Mouse (Mus musculus): Measurements from ENCODE around the gene Spdye4a.
"Not testable (repeated sequence)": the region's sequence is repeated elsewhere in the genome, so short reads cannot be mapped to it uniquely, and the experiment has no call there.

The Spdye4a gene

GRCm38 (mm10) chr5:143235028-143235693 lies 8.5 kb upstream of the Spdye4a start, which contains the start of gene Zfp12:
Gene Zfp12, plus strand, starts transcription at chr5:143235163.
- peak; percentile 98 for DNase-seq (ENCODE audit: low spot score in 2 of 2)

GRCm38 (mm10) chr5:143222287-143222686 lies 4.4 kb downstream of the Spdye4a start:
- no peak for DNase-seq (ENCODE audit: low spot score in 2 of 2)

- DNase-seq (ENCODE audit: low spot score in 2 of 2) = no peak
Observed at GRCm38 (mm10) chr5:143220996-143221395, 5.7 kb downstream of the Spdye4a start.

DNA sequence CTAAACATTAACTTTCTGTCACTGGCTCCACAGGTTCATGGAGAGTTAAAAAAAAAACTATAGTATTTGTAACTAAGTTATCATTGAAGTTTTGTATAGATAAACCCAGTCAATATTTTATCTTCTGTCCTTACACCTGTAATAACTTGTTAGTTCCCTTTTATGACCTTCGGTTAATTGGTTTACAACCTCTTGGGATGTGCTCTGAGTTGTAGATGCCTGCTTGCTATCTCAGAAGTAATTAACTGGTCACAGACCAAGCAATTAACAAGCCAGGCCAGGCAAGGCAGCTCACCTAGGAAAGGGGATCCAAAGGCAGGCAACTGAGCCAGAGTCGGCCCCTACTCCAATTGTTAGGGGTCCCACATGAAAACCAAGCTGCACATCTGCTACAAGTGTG lies 12.9 kb downstream of the Spdye4a start:
- DNase-seq (ENCODE audit: low spot score in 2 of 2) = no peak

DNA sequence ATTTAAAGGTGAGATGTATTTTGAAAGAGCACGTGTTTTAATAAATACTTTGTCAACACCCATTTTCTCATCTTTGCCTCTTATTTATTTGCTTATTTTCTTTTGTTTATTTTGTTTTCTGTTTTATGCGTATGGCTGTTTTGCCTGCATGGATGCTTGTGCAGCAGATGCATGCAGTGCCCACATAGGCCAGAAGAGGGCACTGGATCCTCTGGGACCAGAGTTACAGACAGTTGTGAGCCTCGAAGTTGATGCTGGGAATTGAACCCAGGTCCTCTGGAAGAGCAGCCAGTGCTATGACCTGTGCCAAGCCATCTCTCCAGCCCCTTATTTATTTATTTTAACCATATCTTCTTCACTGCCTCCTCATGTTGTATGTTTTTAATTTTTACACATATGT lies 21.7 kb downstream of the Spdye4a start:
- no peak for DNase-seq (ENCODE audit: low spot score in 2 of 2)

DNA sequence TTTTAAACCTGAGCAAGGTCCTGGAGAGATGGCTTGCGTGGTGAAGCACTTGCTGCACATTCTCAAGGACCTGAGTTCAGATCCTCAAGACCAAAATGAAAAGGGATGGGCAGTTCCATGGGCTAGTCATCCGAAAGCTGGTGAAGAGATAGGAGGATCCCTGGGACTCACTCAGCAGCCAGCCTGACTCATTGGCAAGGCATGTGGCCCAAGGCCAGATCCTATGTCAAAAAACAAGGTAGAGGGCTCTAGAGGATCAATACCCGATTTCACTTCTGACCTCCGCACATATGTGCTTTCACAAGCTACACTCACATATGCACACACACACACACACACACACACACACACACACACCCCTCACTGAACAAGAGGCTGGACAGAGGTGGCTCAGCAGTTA lies 30.2 kb downstream of the Spdye4a start:
- DNase-seq (ENCODE audit: low spot score in 2 of 2) = no peak

GRCm38 (mm10) chr5:143195166-143195565 lies 31.5 kb downstream of the Spdye4a start:
- no peak for DNase-seq (ENCODE audit: low spot score in 2 of 2)

GRCm38 (mm10) chr5:143194747-143195146 lies 31.9 kb downstream of the Spdye4a start:
- not testable (repeated sequence) for DNase-seq (ENCODE audit: low spot score in 2 of 2)

DNA sequence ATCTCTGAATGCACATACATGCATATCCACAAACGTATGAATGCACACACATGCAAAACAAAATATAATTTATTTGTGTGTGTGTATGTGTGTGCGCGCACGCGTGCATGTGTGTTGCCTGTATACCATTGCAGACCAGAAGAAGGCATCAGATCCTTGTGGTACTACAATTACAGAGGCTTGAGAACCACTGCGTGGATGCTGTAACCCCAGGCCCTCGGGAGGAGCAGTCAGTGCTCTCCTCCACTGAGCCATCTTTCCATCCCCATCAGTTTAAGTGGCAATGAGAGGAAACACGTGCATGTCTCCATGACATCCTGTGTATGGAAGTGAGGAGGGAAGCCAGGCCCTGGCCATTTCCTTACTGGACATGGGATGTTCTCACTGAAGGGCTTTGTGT lies 33.9 kb downstream of the Spdye4a start:
- DNase-seq (ENCODE audit: low spot score in 2 of 2) = no peak

DNA sequence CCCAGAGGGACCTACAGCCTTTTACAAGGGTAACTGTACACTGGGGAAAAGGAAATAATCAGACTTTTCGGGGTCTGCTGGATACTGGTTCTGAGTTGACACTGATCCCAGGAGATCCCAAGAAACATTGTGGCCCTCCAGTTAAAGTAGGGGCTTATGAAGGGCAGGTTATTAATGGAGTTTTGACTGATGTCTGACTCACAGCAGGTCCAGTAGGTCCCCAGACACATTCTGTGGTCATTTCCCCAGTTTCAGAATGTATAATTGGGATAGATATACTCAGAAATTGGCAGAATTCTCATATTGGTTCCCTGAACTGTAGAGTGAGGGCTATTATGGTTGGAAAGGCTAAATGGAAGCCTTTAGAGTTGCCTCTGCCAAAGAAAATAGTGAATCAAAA lies 38.7 kb downstream of the Spdye4a start:
- DNase-seq (ENCODE audit: low spot score in 2 of 2) = not testable (repeated sequence)

DNA sequence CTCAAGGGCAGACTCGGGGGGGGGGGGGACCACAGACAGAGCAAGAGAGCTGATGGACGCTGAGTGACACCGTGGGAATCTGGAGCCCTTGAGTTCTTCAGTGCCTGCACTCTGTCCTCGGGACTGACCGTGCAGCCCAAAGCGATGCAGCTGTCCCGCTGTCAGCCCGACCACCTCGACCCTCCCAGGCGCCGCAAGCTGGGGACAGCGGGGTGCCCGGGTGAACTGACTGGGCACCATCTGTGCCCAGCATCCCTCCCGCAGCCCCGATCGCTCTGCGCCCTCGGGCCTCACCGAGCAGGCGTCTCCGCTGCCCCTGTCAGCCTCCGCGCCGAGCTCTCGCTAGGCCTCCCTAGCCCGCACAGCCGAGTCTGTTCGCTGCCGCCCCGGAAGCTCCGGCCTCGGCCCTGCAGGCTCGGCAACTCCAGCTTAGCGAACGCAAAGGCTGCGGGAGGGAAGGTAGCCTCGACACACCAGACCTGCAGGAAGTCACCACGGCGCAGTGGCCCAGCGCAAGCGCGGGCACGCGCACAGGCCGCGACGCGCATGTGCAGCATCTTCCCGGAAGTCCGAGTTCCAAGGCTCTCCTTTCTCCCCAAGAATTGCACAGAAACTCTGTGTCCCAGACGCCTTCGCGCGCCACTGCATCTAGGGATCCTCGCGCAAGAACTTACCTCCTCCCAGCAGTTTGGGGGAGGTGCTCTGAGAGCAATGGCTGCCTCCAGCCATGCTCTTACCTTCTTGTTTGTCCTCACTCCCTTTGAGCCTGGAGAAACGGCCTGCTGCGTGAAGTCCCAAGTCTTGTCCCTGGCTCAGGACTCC lies 46.2 kb downstream of the Spdye4a start, which contains the start of the genes Rbak and Spdye4b:
TSS of gene Rbak (minus strand) at position 521 of the 822 bp plus-strand sequence.
TSS of gene Spdye4b (plus strand) at position 763 of the 822 bp plus-strand sequence.
- DNase-seq (ENCODE audit: low spot score in 2 of 2) = peak; percentile 96 to 97

GRCm38 (mm10) chr5:143179179-143179578 lies 47.5 kb downstream of the Spdye4a start:
- DNase-seq (ENCODE audit: low spot score in 2 of 2) = no peak

DNA sequence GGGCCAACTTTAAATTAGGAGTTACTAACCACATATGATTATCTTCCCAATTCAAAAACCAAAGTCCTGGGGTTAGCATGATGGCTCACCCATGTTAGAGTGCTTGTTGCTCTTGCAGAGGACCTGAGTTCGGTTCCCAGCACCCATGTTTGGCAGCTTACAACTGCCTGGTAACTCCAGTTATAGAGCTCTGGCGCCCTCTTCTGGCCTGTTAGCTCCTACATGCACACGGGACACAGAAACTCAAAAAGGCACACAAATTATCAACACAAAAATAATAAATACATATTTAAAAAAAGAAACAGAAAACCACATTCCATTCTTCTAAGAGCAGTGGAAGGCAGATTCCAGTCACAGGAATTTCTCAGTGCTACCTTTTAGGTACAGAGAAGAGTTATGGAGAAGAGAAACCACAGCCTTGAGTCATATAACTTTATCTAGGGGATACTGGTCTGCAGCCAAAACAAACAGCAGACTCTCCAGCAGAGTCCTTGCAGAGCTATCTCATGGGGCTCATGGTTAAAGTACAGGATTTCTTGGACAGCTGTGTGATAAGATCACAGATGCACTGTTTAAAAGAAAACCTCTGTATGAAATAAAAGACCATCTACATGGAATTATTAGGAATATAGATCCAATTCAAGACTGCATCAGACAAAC lies 49.0 kb downstream of the Spdye4a start:
- DNase-seq (ENCODE audit: low spot score in 2 of 2) = no peak

- no peak for DNase-seq (ENCODE audit: low spot score in 2 of 2)
Observed at GRCm38 (mm10) chr5:143175970-143176369, 50.7 kb downstream of the Spdye4a start.

Measured in right cerebral cortex, postnatal 10 days (tissue).